Mouse (Mus musculus) kidney, postnatal 25 days (tissue): ENCODE measurements around the gene Vcl.

Source experiments
- DNase-seq, 2 experiments: peaks; one replicate each; pipeline ENCODE4 v3.0.0; 2021; ENCODE audit warnings: mixed read lengths in 2 of 2

The Vcl gene

GRCm38 (mm10) chr14:21069594-21069993 lies 140.4 kb downstream of the Vcl start:
- DNase-seq: no peak

GRCm38 (mm10) chr14:21073981-21074380 lies 144.8 kb downstream of the Vcl start:
- no peak for DNase-seq

- no peak for DNase-seq
These were observed 145.5 kb downstream of the Vcl start for GRCm38 (mm10) chr14:21074398-21075320.

GRCm38 (mm10) chr14:21075751-21076500 lies 146.7 kb downstream of the Vcl start:
- peak; percentile 91 to 97 for DNase-seq

- DNase-seq: peak in 1 of 2 experiments; percentile 51
These were observed 147.4 kb downstream of the Vcl start for GRCm38 (mm10) chr14:21076501-21077194.

- no peak for DNase-seq
These were observed 148.7 kb downstream of the Vcl start for GRCm38 (mm10) chr14:21077939-21078338.

GRCm38 (mm10) chr14:21078511-21078910 lies 149.3 kb downstream of the Vcl start:
- no peak for DNase-seq

GRCm38 (mm10) chr14:21082823-21083222 lies 153.6 kb downstream of the Vcl start:
- DNase-seq: no peak
